Mouse (Mus musculus) effector memory CD4-positive, alpha-beta T cell, adult 7 months (primary cell): ENCODE results near the gene Fsip1. TPM values are rescaled to one million over a fixed set of nuclear protein-coding genes. Genes with fewer than 3 reads are reported as not detected.

ENCODE experiments used
- polyA plus RNA-seq: library from polyadenylated mRNA; unstranded; fragments of 100-300 nt; shearing (Covaris generic); gene quantifications from one replicate; pipeline ENCODE4 v1.2.1, GENCODE M21; 2017

The Fsip1 gene
- polyA plus RNA-seq: not detected

DNA sequence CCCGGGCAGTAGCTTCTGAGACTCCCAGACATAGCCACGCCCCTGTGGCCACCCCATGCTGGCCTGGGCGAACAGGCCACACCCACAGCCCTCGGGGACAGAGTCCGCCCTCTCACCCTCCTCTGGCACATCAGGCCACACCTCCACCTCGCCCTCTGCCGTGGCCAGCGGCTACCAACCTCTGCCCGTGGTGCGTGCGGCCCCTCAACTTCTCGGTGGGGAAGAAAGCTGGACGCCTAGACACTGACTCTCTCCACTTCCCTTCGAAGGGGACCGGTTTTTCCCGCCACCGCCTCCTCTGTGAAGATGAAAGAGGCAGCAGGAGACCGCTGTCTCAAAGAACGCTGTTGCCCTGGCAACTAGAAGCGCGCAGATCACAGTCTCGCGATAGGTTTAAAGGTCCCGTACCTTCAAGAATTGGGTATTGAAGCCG, at the start of gene Fsip1:
TSS of gene Fsip1 (minus strand) at position 346 of the 433 bp plus-strand sequence.

DNA sequence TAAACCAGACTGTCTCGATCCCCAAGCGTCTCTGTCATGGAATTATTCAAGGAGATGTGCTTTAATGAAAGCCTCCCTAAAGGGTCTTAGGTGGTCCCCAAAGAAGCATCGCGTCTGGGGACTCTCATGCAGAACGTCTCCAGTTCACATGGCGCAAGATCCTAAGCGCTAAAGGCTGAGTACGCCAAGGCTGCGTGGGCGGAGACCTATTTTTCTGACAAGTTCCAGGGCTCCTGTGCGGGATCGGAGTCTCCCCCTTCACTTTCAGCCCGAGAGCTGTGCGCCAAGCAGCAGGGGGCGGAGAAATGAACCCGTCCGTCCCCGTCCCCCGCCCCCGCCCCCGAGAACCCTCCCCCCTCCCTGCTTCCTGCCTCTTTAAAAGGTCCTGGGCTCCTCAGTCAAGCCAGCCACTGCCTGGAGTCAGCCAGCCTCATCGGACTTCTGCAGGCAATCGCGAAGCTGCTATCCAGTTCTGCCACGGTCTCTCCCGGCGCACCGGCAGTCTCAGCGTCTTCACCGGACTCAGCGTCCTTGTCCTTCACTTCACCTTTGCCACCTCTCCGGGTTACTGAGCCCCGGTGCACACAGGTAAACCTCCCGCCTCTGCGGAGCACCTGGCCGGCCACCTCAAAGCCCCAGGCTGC, 145.2 kb downstream of the Fsip1 start, which contains the start of gene Thbs1:
TSS of gene Thbs1 (plus strand) at position 389 of the 644 bp plus-strand sequence.

Other genes starting within 250 kb of the Fsip1 start
- gene Thbs1, start 145.1 kb downstream of the Fsip1 start, polyA plus RNA-seq: not detected
- gene Gpr176, start 116.5 kb upstream of the Fsip1 start, polyA plus RNA-seq: 0.16 TPM
- gene Eif2ak4, start 131.7 kb upstream of the Fsip1 start, polyA plus RNA-seq: 11.5 TPM
- 208 TPM for gene Srp14, start 222.7 kb upstream of the Fsip1 start, polyA plus RNA-seq